Mouse (Mus musculus): ENCODE measurements at regions not wholly inside any gene's neighbourhood (a gene's known extent, or its start where the extent isn't known, plus 50 kb on each side); places are given as distances from the start of the nearest gene placed in this dataset.

- TF ChIP-seq CTCF (IDR thresholded peaks at IDR 0.05 in 2 of 3, conservative IDR thresholded peaks at IDR 0.05 in 1 of 3; ENCODE audit: control insufficient read depth in 1 of 3, insufficient read depth in 1 of 3, low read depth in 2 of 3, low read length in 3 of 3, poor library complexity in 1 of 3, severe bottlenecking in 1 of 3), result no peak
- no peak for TF ChIP-seq ELF1 (IDR thresholded peaks at IDR 0.05; ENCODE audit: low read depth, low read length)
- no peak for TF ChIP-seq MAFK (IDR thresholded peaks at IDR 0.05; ENCODE audit: borderline replicate concordance, low read depth, low read length)
- no peak for TF ChIP-seq MEF2A (IDR thresholded peaks at IDR 0.05; ENCODE audit: extremely low read depth, insufficient replicate concordance, low read depth, low read length, poor library complexity, severe bottlenecking)
- no peak for TF ChIP-seq UBTF (IDR thresholded peaks at IDR 0.05; ENCODE audit: borderline replicate concordance, insufficient read depth, low read depth, low read length)
- no peak for TF ChIP-seq EP300 (IDR thresholded peaks at IDR 0.05; ENCODE audit: low read depth in 1 of 2, low read length in 2 of 2)
- no peak for TF ChIP-seq ZC3H11A (IDR thresholded peaks at IDR 0.05; ENCODE audit: low read depth, low read length)
- no peak for TF ChIP-seq HCFC1 (IDR thresholded peaks at IDR 0.05; ENCODE audit: low read depth, low read length)
These were observed 256.3 kb downstream of the Dysf start for GRCm38 (mm10) chr6:84264681-84265080.
